Mouse (Mus musculus) liver, embryonic 14.5 days (tissue): Measurements from ENCODE around the gene Sh3bp4.

ENCODE experiments used
- CTCF ChIP-seq: IDR thresholded peaks from 2 replicates; pipeline ENCODE4 v1.5.1; 2016; ENCODE audit warnings: antibody characterized with exemption, low read depth, control low read depth
- EP300 ChIP-seq: IDR thresholded peaks from 2 replicates; pipeline ENCODE4 v1.6.1; 2016; ENCODE audit warnings: antibody characterized with exemption, low read depth

DNA sequence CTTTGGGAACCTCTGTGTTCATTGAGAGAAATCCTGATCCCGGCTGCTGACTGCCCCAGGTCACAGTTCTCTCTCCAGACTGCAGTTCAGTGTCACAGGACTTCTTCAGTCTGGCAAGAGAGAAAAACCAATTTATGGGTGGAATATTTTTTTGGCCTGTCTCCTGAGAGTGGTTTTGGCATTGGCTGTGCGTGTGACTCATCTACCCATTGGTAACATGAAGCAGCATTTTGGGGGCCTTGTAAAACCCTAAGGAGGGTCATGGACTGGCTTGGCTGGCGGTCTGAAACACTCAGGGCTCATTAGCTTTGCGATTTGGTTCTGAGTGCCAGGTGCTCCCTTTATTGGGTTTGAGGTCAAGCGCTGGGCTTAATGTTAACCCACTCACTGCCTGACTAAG lies 10.6 kb downstream of the Sh3bp4 start:
- TF ChIP-seq CTCF (no peak), EP300 (no peak)
